Mouse (Mus musculus) hindbrain, embryonic 16.5 days (tissue): Measurements from ENCODE around the gene Larp4. TPM values are rescaled to one million over a fixed set of nuclear protein-coding genes. Genes with fewer than 3 reads are reported as not detected.

Experiments
- ATAC-seq: fragments of 200-750 bp; cut with Nextera tagmentation; 2 replicates; pipeline ENCODE4 v1.8.0; 2017; ENCODE audit warnings: moderate TSS enrichment, moderate library complexity
- H3K27ac ChIP-seq: fragments of 300-500 bp; sonication (generic); 2 replicates; pipeline ENCODE4 v1.5.1; 2014; ENCODE audit warnings: low read depth, mild to moderate bottlenecking, control low read depth, low read length, moderate library complexity
- H3K27me3 ChIP-seq: fragments of 300-500 bp; sonication (generic); replicated peaks from 2 replicates; pipeline ENCODE4 v1.6.1; 2014; ENCODE audit warnings: low read length; ENCODE audit not compliant: control insufficient read depth, insufficient read depth
- H3K36me3 ChIP-seq: fragments of 300-500 bp; sonication (generic); 2 replicates; pipeline ENCODE4 v1.6.1; 2014; ENCODE audit warnings: mild to moderate bottlenecking, low read length, moderate library complexity, mixed read lengths; ENCODE audit not compliant: control insufficient read depth, insufficient read depth
- H3K4me1 ChIP-seq: fragments of 300-500 bp; sonication (generic); 2 replicates; pipeline ENCODE4 v1.6.1; 2014; ENCODE audit warnings: low read depth, low read length; ENCODE audit not compliant: control insufficient read depth, insufficient read depth
- H3K4me2 ChIP-seq: fragments of 300-500 bp; sonication (generic); 2 replicates; pipeline ENCODE4 v1.6.1; 2014; ENCODE audit warnings: mild to moderate bottlenecking, low read length, control low read depth, moderate library complexity
- H3K4me3 ChIP-seq: fragments of 300-500 bp; sonication (generic); 2 replicates; pipeline ENCODE4 v1.5.1; 2014; ENCODE audit warnings: mild to moderate bottlenecking, low read length, control low read depth, moderate library complexity
- H3K9ac ChIP-seq: fragments of 300-500 bp; sonication (generic); 2 replicates; pipeline ENCODE4 v1.6.1; 2014; ENCODE audit warnings: low read depth, mild to moderate bottlenecking, control low read depth, low read length, moderate library complexity
- H3K9me3 ChIP-seq: fragments of 300-500 bp; sonication (generic); 2 replicates; pipeline ENCODE4 v1.6.1; 2014; ENCODE audit warnings: mild to moderate bottlenecking, low read length, moderate library complexity; ENCODE audit not compliant: control insufficient read depth
- WGBS: fragments of 180-500 bp; shearing (Covaris S2); extraction: QIAGEN DNeasy Blood & Tissue Kit; methylation state at CpG from one replicate; pipeline ENCODE4 v1.1.7; 2014; 5-methylcytosine and 5-hydroxymethylcytosine counted together
- polyA plus RNA-seq: library from polyadenylated mRNA; unstranded; fragments of >200 nt; fragmentation: Nextera tagmentation; extraction: Ambion mirVana; gene quantifications from 2 replicates; pipeline ENCODE4 v1.2.1, GENCODE M21; 2015

The Larp4 gene
- polyA plus RNA-seq, 1 experiment from 2014 or later = 20.7 TPM

- Histone ChIP-seq H3K4me2 (peak overlapping the region; percentile 56), H3K36me3 (no peaks in the 10 kb centered on the region), H3K9me3 (no peaks in the 10 kb centered on the region), H3K9ac (no peak overlapping the region), H3K4me1 (peaks cover 31% of the 10 kb centered on the region), H3K27me3 (no peaks in the 10 kb centered on the region), H3K4me3 (no peak overlapping the region), H3K27ac (no peak overlapping the region; the same call in 1 of the 2 replicates)
- no peak for ATAC-seq
- WGBS = 86% methylated on average over 9 of the region's 9 CpGs
Observed at GRCm38 (mm10) chr15:100042048-100042400, 72.2 kb downstream of the Larp4 start.

GRCm38 (mm10) chr15:100045576-100045975 lies 75.7 kb downstream of the Larp4 start:
- no peaks in the 10 kb centered on the region for H3K9me3 ChIP-seq
- 58% methylated on average over 6 of the region's 6 CpGs for WGBS
- peaks cover 25% of the 10 kb centered on the region for H3K4me1 ChIP-seq
- H3K27me3 ChIP-seq = no peaks in the 10 kb centered on the region
- H3K27ac ChIP-seq = no peak overlapping the region
- no peak overlapping the region for H3K4me3 ChIP-seq
- H3K36me3 ChIP-seq = no peaks in the 10 kb centered on the region
- H3K4me2 ChIP-seq = no peak overlapping the region
- H3K9ac ChIP-seq = no peak overlapping the region
- no peak for ATAC-seq

DNA sequence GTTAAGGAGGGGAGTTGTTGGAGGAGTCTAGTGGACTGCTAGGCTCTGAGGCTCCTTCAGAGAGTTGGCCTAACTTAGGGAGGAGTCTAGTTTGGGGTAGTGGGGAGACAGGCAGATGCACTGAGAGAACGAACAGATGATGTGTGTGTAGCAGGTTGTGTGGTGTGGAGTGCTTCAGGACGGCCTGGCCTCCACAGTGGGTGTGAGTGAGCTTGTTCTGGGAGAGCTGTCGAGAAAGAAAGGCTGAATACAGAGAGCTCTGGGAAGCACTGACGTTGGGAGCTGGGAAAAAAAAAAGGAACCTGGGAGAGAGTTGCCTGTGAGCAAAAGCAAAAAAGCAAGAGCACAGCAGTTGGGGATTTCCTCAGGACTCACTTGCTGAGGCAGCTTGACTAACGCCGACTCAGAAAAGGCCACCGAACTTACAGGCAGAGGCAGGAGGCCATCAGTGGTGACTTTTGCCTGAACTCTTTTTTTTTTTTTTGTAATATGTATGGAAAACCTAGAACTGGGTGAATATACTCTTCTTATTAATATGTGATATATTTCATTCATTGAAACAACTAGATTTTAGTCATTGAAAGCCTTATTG lies 79.7 kb downstream of the Larp4 start:
- no peak overlapping the region for H3K27ac ChIP-seq
- H3K4me3 ChIP-seq = no peak overlapping the region
- H3K4me2 ChIP-seq = no peak overlapping the region
- H3K27me3 ChIP-seq = no peaks in the 10 kb centered on the region
- no peaks in the 10 kb centered on the region for H3K9me3 ChIP-seq
- ATAC-seq = no peak
- peaks cover 17% of the 10 kb centered on the region for H3K4me1 ChIP-seq
- 74% methylated on average over 7 of the region's 7 CpGs for WGBS
- H3K36me3 ChIP-seq = no peaks in the 10 kb centered on the region
- H3K9ac ChIP-seq = no peak overlapping the region

GRCm38 (mm10) chr15:100050940-100051339 lies 81.1 kb downstream of the Larp4 start:
- no peak for ATAC-seq
- no peak overlapping the region for H3K27ac ChIP-seq
- no peak overlapping the region for H3K9ac ChIP-seq
- no peak overlapping the region for H3K4me3 ChIP-seq
- no peak overlapping the region for H3K4me2 ChIP-seq
- no peaks in the 10 kb centered on the region for H3K36me3 ChIP-seq
- H3K4me1 ChIP-seq = peaks cover 10% of the 10 kb centered on the region
- WGBS = 84% methylated on average over 7 of the region's 7 CpGs
- H3K27me3 ChIP-seq = no peaks in the 10 kb centered on the region
- H3K9me3 ChIP-seq = no peaks in the 10 kb centered on the region

- no peak overlapping the region for H3K4me2 ChIP-seq
- no peak overlapping the region for H3K27ac ChIP-seq
- H3K4me1 ChIP-seq = peaks cover 12% of the 10 kb centered on the region
- no peaks in the 10 kb centered on the region for H3K27me3 ChIP-seq
- peak overlapping the region; percentile 15; the same call in 1 of the 2 replicates for H3K9ac ChIP-seq
- H3K36me3 ChIP-seq = no peaks in the 10 kb centered on the region
- no peak overlapping the region for H3K4me3 ChIP-seq
- 19% methylated on average over 3 of the region's 3 CpGs for WGBS
- no peaks in the 10 kb centered on the region for H3K9me3 ChIP-seq
- ATAC-seq = 0 out of 2 replicates have a peak, but pooled peaks have one; percentile 25
Observed at GRCm38 (mm10) chr15:100052726-100053125, 82.9 kb downstream of the Larp4 start.

DNA sequence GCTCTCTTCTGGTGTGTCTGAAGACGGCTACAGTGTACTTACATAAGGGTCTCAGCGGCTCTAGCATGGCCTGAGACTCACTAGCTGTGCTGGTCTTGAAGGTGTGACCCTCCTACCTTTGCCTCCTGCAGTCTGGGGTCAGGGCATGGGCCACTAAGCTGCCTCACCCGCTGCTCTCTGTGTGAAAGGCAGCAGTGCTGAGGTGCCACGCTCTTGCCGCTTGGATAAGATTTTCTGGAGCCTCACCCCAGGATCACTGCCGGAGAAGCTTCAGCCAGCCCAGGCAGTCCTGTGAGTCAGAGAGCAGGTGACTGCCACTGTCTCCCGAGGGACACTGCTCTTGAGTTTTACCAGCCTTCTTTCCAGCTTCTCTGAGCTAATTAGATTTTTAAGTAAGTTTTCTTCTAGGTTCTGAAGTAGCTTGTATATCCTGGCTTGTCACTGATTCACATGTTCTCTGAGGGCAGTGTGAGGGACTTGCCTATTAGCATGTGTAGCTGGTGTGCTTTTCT lies 86.6 kb downstream of the Larp4 start:
- Histone ChIP-seq H3K9ac (no peak overlapping the region), H3K36me3 (no peaks in the 10 kb centered on the region), H3K27me3 (no peaks in the 10 kb centered on the region), H3K4me1 (peaks cover 18% of the 10 kb centered on the region), H3K9me3 (no peaks in the 10 kb centered on the region), H3K27ac (no peak overlapping the region), H3K4me3 (no peak overlapping the region), H3K4me2 (no peak overlapping the region)
- WGBS = 89% methylated on average over 7 of the region's 7 CpGs
- no peak for ATAC-seq

DNA sequence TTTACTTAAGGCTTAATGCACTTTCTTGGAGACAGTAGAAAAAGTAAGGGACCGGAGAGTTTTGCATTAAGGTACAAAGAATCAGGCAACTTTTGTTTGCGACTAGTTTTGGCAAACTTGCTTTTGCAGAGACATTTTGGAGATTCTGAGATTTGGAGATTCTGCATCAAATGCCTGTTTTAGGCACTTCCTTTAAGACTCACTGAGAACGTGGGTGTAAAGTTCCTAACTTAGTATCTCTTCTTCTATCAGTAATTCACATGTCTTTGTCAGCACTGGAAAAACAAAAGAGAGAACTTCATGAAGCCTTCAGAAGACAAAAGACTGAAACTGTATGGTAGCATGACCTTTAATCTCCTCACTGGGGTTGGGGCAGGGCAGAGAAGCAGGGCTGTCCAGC lies 87.8 kb downstream of the Larp4 start:
- Histone ChIP-seq H3K27me3 (no peaks in the 10 kb centered on the region), H3K4me2 (no peak overlapping the region), H3K9me3 (no peaks in the 10 kb centered on the region), H3K36me3 (no peaks in the 10 kb centered on the region), H3K4me3 (no peak overlapping the region), H3K9ac (no peak overlapping the region), H3K27ac (no peak overlapping the region), H3K4me1 (peaks cover 15% of the 10 kb centered on the region)
- no peak for ATAC-seq
- 73% methylated on average over 3 of the region's 3 CpGs for WGBS

- H3K9ac ChIP-seq = no peak overlapping the region
- H3K27ac ChIP-seq = no peak overlapping the region
- 92% methylated on average over 3 of the region's 3 CpGs for WGBS
- H3K4me1 ChIP-seq = peaks cover 10% of the 10 kb centered on the region
- H3K27me3 ChIP-seq = no peaks in the 10 kb centered on the region
- H3K9me3 ChIP-seq = no peaks in the 10 kb centered on the region
- no peak overlapping the region for H3K4me3 ChIP-seq
- H3K4me2 ChIP-seq = no peak overlapping the region
- H3K36me3 ChIP-seq = no peaks in the 10 kb centered on the region
- no peak for ATAC-seq
Observed at GRCm38 (mm10) chr15:100058143-100058542, 88.3 kb downstream of the Larp4 start.

DNA sequence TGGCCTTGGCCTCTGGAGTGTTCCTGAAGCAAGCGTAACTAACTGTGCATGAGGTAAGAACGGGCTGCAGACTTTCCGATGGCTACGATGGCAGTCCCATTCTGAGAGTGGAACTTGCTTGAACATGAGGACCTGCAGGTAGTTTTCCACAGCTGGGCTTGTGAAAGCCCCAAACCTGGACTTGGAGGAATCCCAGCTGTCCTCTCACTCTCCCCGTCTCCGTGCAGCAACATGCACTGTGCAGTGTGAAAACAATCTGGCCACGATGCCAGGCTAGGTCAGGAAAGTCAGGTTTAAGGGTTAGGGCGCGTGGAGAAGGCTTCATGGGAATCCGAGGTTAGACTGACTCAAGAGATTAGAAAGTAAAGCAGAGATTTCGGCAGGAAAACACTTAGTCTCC lies 89.0 kb downstream of the Larp4 start:
- Histone ChIP-seq H3K4me1 (peaks cover 8% of the 10 kb centered on the region; the same call in 1 of the 2 replicates), H3K9me3 (no peaks in the 10 kb centered on the region), H3K4me3 (no peak overlapping the region), H3K9ac (no peak overlapping the region), H3K27ac (no peak overlapping the region), H3K36me3 (no peaks in the 10 kb centered on the region), H3K27me3 (no peaks in the 10 kb centered on the region), H3K4me2 (no peak overlapping the region)
- WGBS = 71% methylated on average over 11 of the region's 11 CpGs
- ATAC-seq = no peak
